Mouse (Mus musculus): ENCODE measurements at regions not wholly inside any gene's neighbourhood (a gene's known extent, or its start where the extent isn't known, plus 50 kb on each side); places are given as distances from the start of the nearest gene placed in this dataset.

DNA sequence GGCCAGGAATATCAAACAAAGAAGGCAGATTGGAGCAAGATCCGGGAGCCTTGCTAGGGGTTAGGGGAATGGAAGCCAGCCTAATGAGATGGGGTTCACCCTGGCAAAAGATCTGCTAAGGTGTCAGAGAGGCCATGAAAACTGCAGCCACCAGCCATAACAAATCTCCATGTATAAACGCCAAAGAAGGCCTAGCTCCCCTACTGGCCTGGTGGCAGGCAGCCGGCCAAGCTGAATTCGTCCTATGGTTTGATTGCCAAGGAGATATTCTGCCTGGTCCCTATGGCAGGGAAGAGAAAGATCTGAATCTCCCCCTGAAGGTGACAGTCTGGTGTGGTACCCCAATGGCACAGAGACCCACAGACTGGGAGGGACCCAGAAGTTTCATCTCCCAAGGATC, 104.8 kb upstream of the E030018B13Rik start:
- no peak for DNase-seq

GRCm38 (mm10) chr7:63815531-63815930, 101.1 kb upstream of the E030018B13Rik start:
- no peak for DNase-seq

DNA sequence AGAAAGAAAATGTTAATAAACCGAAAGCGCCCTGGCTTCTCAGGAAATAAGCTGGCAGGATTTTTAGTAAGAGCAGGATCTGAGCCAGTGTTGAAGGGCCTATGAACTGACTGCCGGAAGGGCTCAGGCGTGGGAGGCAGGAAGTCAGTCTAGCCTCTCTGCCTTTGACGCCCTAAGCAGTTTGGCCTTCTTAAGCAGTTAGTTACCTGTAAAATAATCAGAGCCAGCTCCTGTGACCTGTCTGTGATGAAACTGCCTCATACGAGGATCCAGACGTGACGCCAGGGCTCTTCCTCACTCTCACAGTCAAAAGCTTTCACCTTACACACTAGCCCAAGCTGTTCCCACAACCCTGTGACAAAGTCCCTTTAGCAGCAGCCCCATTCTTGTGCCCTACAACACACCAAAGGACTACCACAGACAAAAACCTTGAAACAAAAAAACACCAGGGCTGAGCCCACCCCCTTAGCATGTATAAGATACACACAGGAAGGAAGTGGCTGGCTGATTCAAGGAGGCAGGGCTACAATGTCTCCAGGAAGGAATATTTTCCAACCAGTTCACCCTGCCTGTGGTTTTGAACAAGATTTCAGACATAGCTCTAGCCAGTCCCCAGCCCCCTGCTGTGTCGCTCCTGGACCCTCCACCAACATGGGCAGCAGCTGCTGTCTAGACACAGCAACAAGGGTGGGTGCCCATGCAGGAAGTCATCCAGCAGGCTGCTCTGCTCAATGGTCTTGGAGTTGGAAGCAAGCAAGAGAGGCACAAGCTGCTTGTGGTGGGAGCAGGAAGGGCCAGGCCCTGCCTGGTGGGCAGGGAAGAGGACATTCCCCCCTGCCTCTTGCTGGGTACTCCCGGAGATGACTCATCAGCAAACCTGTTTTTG, 100.4 kb upstream of the E030018B13Rik start:
- no peak for DNase-seq

GRCm38 (mm10) chr7:63817476-63817875, 99.2 kb upstream of the E030018B13Rik start:
- DNase-seq = peak; percentile 11

- DNase-seq = no peak
These were observed 98.6 kb upstream of the E030018B13Rik start for GRCm38 (mm10) chr7:63818105-63818504.

DNA sequence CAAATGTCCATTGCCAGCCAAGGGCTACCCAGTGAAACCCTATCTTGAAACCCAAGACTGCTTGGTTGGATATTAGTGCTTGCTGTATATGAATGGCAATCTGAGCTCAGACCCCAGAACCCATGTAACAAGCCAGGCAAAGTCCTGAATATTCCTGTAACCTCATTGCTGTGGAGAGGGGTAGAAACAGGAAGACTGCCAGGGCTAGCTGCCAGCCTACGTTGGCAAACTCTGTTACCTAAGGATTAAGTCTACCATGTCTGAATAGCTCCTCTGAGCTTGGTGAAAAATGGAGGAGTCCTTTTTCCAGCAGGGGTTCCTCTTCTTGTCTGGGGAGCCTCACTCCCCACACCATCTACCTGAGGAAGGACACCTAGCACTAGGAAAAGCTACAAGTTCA, 96.4 kb upstream of the E030018B13Rik start:
- DNase-seq = no peak

GRCm38 (mm10) chr7:63822001-63822400, 94.7 kb upstream of the E030018B13Rik start:
- no peak for DNase-seq

GRCm38 (mm10) chr7:63824009-63824408, 92.6 kb upstream of the E030018B13Rik start:
- no peak for DNase-seq

GRCm38 (mm10) chr7:63829362-63829920, 87.2 kb upstream of the E030018B13Rik start:
- no peak for DNase-seq

- no peak for DNase-seq
These were observed 83.0 kb upstream of the E030018B13Rik start for GRCm38 (mm10) chr7:63833676-63834075.

GRCm38 (mm10) chr7:63835958-63836357, 80.7 kb upstream of the E030018B13Rik start:
- DNase-seq = no peak
